Mouse (Mus musculus) embryonic fibroblast, embryonic 13.5 days (primary cell): ENCODE data around the gene Fth1. TPM values are rescaled to one million over a fixed set of nuclear protein-coding genes. Genes with fewer than 3 reads are reported as not detected.
"Not testable (repeated sequence)": the region's sequence is repeated elsewhere in the genome, so short reads cannot be mapped to it uniquely, and the experiment has no call there.

Experiments
- H3K27ac ChIP-seq: 2 replicates; pipeline ENCODE4 v1.5.1; 2012; ENCODE audit warnings: low read length, control low read depth, inconsistent platforms; ENCODE audit not compliant: insufficient read depth
- H3K4me1 ChIP-seq: 2 replicates; pipeline ENCODE4 v1.6.1; 2011; ENCODE audit warnings: low read length; ENCODE audit not compliant: control insufficient read depth, insufficient read depth
- H3K4me3 ChIP-seq: 2 replicates; pipeline ENCODE4 v1.5.1; 2011; ENCODE audit warnings: mild to moderate bottlenecking, control low read depth, low read length; ENCODE audit not compliant: insufficient read depth
- CTCF ChIP-seq: IDR thresholded peaks from 2 replicates; pipeline ENCODE4 v1.5.1; 2011; ENCODE audit warnings: mild to moderate bottlenecking, control low read depth, low read length, moderate library complexity, borderline replicate concordance; ENCODE audit not compliant: insufficient read depth
- POLR2A ChIP-seq: IDR thresholded peaks from 2 replicates; pipeline ENCODE4 v1.6.1; 2011; ENCODE audit warnings: low read depth, mild to moderate bottlenecking, control low read depth, low read length, moderate library complexity
- polyA plus RNA-seq: library from polyadenylated mRNA; stranded (reverse); fragments of >200 nt; gene quantifications from 2 replicates; pipeline ENCODE4 v1.2.4, GENCODE M21; 2011; ENCODE audit warnings: low read depth; ENCODE audit not compliant: missing spikeins, insufficient read length

Gene Fth1
- 1,225 and 1,491 TPM in 2 replicates for polyA plus RNA-seq

DNA sequence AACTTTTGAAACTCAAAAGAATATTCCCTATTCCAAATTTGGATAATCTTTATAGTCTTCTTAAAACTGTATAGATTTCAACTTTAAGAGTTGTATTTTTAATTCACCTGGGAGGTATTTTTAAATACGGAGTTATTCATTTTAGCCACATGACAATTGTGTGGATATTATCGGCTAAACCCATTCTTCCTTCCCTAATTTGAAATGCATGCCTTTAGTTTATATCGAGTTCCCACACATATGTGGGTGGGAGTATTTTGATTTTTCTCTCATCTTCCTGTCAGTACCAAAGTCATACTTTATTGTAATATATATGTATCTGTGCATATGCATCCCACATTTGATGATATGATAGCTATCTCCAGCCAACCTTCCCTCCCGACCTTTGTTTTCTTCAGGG, at the start of gene Fth1:
Gene Fth1 (plus strand): TSS at position 341 of the 400 bp plus-strand sequence.
- Histone ChIP-seq H3K4me3 (no peak within 1 kb of the TSS), H3K4me1 (peaks cover 17% of the 10 kb centered on the region), H3K27ac (no peak within 1 kb of the TSS)
- TF ChIP-seq CTCF (no peak), POLR2A (no peak)

- H3K4me3 ChIP-seq, H3K4me1 ChIP-seq, H3K27ac ChIP-seq: not testable (repeated sequence)
Measured at GRCm38 (mm10) chr19:9931167-9931607, 49.2 kb upstream of the Fth1 start.

DNA sequence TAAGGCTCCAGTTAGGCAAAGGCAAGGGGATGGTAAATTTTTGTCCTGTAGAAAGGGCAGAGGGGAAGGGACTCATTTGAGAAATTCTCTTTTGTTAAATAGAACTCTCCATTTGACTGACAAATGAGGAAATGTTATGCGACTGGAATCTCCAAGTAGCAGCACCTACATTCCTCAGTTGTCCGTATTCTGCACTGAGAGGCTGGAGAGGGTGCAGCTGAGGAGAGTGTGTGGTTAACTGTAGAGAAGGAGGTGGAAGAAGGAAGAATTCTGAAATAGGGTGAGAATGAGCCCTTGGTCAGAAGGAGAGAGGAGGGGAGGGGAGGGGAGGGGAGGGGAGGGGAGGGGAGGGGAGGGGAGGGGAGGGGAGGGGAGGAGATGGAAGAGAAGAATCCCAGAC, 46.5 kb upstream of the Fth1 start:
- no peak for TF ChIP-seq CTCF
- no peak for TF ChIP-seq POLR2A
- H3K27ac ChIP-seq, result no peak overlapping the region
- H3K4me1 ChIP-seq, result peaks cover 9% of the 10 kb centered on the region
- no peak overlapping the region for H3K4me3 ChIP-seq

GRCm38 (mm10) chr19:9936579-9936978, 43.8 kb upstream of the Fth1 start:
- Histone ChIP-seq H3K4me1 (peaks cover 5% of the 10 kb centered on the region; the same call in 1 of the 2 replicates), H3K27ac (no peak overlapping the region), H3K4me3 (no peak overlapping the region)
- TF ChIP-seq POLR2A (no peak), CTCF (no peak)

GRCm38 (mm10) chr19:9937428-9937827, 43.0 kb upstream of the Fth1 start:
- no peak overlapping the region for H3K27ac ChIP-seq
- peaks cover 5% of the 10 kb centered on the region; the same call in 1 of the 2 replicates for H3K4me1 ChIP-seq
- TF ChIP-seq POLR2A (no peak), CTCF (no peak)
- H3K4me3 ChIP-seq, result no peak overlapping the region

DNA sequence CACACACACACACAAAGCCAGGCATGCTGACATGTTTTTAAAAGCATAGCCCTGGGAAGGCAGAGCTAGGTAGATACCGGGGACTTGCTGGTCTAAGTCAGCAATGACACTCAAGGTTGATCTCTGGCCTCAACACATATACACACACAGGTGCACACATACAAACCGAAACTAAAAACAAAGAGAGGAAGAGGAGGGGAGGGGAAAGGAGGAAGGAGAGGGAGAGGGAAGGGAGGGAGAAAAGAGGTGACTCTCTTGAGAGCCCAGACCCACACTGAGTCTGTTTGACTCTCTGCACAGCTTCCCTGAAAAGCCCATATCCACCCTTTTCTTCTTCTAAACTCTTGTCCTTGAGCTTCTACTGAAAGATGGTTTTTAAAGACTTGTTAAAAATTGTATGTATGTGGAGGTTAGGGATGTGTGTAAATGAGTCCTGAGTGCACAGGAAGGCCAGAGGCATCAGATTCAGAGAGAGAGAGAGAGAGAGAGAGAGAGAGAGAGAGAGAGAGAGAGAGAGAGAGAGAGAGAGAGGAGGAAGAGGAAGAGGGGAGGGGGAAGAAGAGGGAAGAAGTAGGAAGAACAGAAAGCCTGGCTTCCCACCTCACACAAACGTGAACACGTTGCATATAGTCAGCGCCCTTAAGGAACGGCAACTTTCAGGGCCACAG, 42.1 kb upstream of the Fth1 start:
- Histone ChIP-seq H3K4me1 (peaks cover 6% of the 10 kb centered on the region; the same call in 1 of the 2 replicates), H3K4me3 (no peak overlapping the region), H3K27ac (no peak overlapping the region)
- TF ChIP-seq POLR2A (no peak), CTCF (no peak)

DNA sequence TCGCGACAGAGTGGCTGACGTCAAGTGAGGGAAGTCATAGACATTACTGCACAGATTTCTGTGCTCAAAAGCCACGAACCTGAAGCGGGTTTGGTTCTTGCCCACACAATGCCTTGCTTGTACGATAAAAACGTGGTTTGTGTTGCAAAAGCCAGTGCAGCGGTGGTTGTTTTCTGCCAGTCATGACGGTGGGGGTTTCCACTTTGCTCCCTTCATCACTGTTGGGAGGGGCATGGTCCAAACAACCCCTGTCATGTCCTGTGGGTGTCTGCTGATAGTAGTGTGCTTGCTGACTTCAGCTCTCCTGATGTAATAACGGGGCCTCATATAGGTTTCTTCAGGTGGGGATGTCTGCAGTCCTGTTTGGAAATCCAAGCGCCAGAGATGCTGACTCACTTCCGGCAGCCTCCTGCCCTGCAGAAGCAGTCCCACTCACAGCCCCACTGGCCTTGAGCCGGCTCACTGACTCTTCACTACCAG, 41.5 kb upstream of the Fth1 start:
- Histone ChIP-seq H3K27ac (no peak overlapping the region), H3K4me1 (peaks cover 7% of the 10 kb centered on the region; the same call in 1 of the 2 replicates), H3K4me3 (no peak overlapping the region)
- TF ChIP-seq CTCF, result no peak

- no peak overlapping the region for H3K27ac ChIP-seq
- H3K4me1 ChIP-seq, result peaks cover 7% of the 10 kb centered on the region; the same call in 1 of the 2 replicates
- H3K4me3 ChIP-seq, result no peak overlapping the region
- TF ChIP-seq CTCF (no peak), POLR2A (no peak)
Measured at GRCm38 (mm10) chr19:9939841-9940240, 40.6 kb upstream of the Fth1 start.

- TF ChIP-seq CTCF, result no peak
- TF ChIP-seq POLR2A, result no peak
Measured at GRCm38 (mm10) chr19:9940903-9941302, 39.5 kb upstream of the Fth1 start.

DNA sequence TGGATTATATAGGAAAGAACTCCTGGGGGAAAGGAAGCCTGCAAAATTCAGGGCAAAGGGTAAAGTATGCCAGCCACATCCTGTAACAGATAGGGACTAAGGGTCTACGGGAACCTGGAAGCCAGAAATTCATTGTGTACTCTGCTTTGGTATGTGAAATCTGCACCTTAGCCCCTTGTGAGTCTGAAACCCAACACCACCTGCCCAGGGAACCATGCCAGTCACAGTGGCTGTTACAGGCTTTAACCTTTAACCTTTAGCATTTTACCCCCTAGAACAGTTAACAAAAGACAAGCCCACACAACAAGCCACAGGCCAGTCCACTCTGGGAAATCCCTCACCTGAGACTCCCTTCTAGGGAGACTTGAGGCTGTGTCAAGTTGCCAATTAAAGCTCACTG, 38.6 kb upstream of the Fth1 start:
- Histone ChIP-seq H3K4me1 (peaks cover 10% of the 10 kb centered on the region), H3K4me3 (no peak overlapping the region), H3K27ac (no peak overlapping the region)
- TF ChIP-seq CTCF, result no peak
- no peak for TF ChIP-seq POLR2A

More at GRCm38 (mm10) chr19:9940903-9941302, 39.5 kb upstream of the Fth1 start:
- H3K27ac ChIP-seq, result no peak overlapping the region
- no peak overlapping the region for H3K4me3 ChIP-seq
- peaks cover 10% of the 10 kb centered on the region for H3K4me1 ChIP-seq
